Mouse (Mus musculus): Measurements from ENCODE around the gene Nid2. TPM values are rescaled to one million over a fixed set of nuclear protein-coding genes. Genes with fewer than 3 reads are reported as not detected.

Gene Nid2
- not detected in 2 replicates for total RNA-seq (2014; fragmentation: Nextera tagmentation)
- 0.26 and 0.34 TPM in 2 replicates for total RNA-seq (2017)

- peak; percentile 95 for ATAC-seq (replicated peaks; ENCODE audit: poor library complexity, severe bottlenecking)
These were observed at the start of gene Nid2 for GRCm38 (mm10) chr14:19751025-19751771. Gene Nid2, plus strand, starts transcription at chr14:19751265.

GRCm38 (mm10) chr14:19701546-19701945, 49.5 kb upstream of the Nid2 start:
- ATAC-seq (replicated peaks; ENCODE audit: poor library complexity, severe bottlenecking) = no peak

GRCm38 (mm10) chr14:19705649-19706048, 45.4 kb upstream of the Nid2 start:
- peak; percentile 92 for ATAC-seq (replicated peaks; ENCODE audit: poor library complexity, severe bottlenecking)

GRCm38 (mm10) chr14:19706454-19706853, 44.6 kb upstream of the Nid2 start:
- peak; percentile 83 for ATAC-seq (replicated peaks; ENCODE audit: poor library complexity, severe bottlenecking)

GRCm38 (mm10) chr14:19706997-19707396, 44.1 kb upstream of the Nid2 start:
- ATAC-seq (replicated peaks; ENCODE audit: poor library complexity, severe bottlenecking) = no peak

GRCm38 (mm10) chr14:19707721-19708507, 43.2 kb upstream of the Nid2 start:
- ATAC-seq (replicated peaks; ENCODE audit: poor library complexity, severe bottlenecking) = no peak

GRCm38 (mm10) chr14:19709161-19709560, 41.9 kb upstream of the Nid2 start:
- no peak for ATAC-seq (replicated peaks; ENCODE audit: poor library complexity, severe bottlenecking)

GRCm38 (mm10) chr14:19711771-19712170, 39.3 kb upstream of the Nid2 start:
- ATAC-seq (replicated peaks; ENCODE audit: poor library complexity, severe bottlenecking) = no peak

- ATAC-seq (replicated peaks; ENCODE audit: poor library complexity, severe bottlenecking) = peak; percentile 84
These were observed 38.0 kb upstream of the Nid2 start for GRCm38 (mm10) chr14:19713067-19713466.

GRCm38 (mm10) chr14:19719077-19719476, 32.0 kb upstream of the Nid2 start:
- ATAC-seq (replicated peaks; ENCODE audit: poor library complexity, severe bottlenecking) = no peak

- no peak for ATAC-seq (replicated peaks; ENCODE audit: poor library complexity, severe bottlenecking)
These were observed 30.9 kb upstream of the Nid2 start for GRCm38 (mm10) chr14:19720044-19720611.

- ATAC-seq (replicated peaks; ENCODE audit: poor library complexity, severe bottlenecking) = no peak
These were observed 22.8 kb upstream of the Nid2 start for GRCm38 (mm10) chr14:19728278-19728677.

- no peak for ATAC-seq (replicated peaks; ENCODE audit: poor library complexity, severe bottlenecking)
These were observed 22.3 kb upstream of the Nid2 start for GRCm38 (mm10) chr14:19728737-19729136.

GRCm38 (mm10) chr14:19732097-19732496, 19.0 kb upstream of the Nid2 start:
- peak; percentile 46 for ATAC-seq (replicated peaks; ENCODE audit: poor library complexity, severe bottlenecking)

GRCm38 (mm10) chr14:19733490-19734282, 17.4 kb upstream of the Nid2 start:
- peak; percentile 92 for ATAC-seq (replicated peaks; ENCODE audit: poor library complexity, severe bottlenecking)

GRCm38 (mm10) chr14:19735303-19735702, 15.8 kb upstream of the Nid2 start:
- no peak for ATAC-seq (replicated peaks; ENCODE audit: poor library complexity, severe bottlenecking)

GRCm38 (mm10) chr14:19737568-19737967, 13.5 kb upstream of the Nid2 start:
- ATAC-seq (replicated peaks; ENCODE audit: poor library complexity, severe bottlenecking) = no peak

GRCm38 (mm10) chr14:19738094-19738843, 12.8 kb upstream of the Nid2 start:
- no peak for ATAC-seq (replicated peaks; ENCODE audit: poor library complexity, severe bottlenecking)

GRCm38 (mm10) chr14:19739416-19740146, 11.5 kb upstream of the Nid2 start:
- ATAC-seq (replicated peaks; ENCODE audit: poor library complexity, severe bottlenecking) = no peak

Data from granulocyte monocyte progenitor cell, adult 5-6 weeks (primary cell).